Mouse (Mus musculus): Measurements from ENCODE around the gene Fndc3b.

GRCm38 (mm10) chr3:27695612-27696448, 15.3 kb downstream of the Fndc3b start:
- no peak for TF ChIP-seq GATA1 (IDR thresholded peaks at IDR 0.05; ENCODE audit: borderline replicate concordance, low read length)
- TF ChIP-seq FLI1 (IDR thresholded peaks at IDR 0.05; ENCODE audit: low read length): no peak
